Mouse (Mus musculus) midbrain, embryonic 14.5 days (tissue): Measurements from ENCODE around the gene Gpatch8. TPM values are rescaled to one million over a fixed set of nuclear protein-coding genes. Genes with fewer than 3 reads are reported as not detected.

Experiments
- ATAC-seq: fragments of 200-750 bp; cut with Nextera tagmentation; 2 replicates; pipeline ENCODE4 v1.8.0; 2017; ENCODE audit warnings: moderate number of reproducible peaks, moderate library complexity; ENCODE audit not compliant: low FRiP score, low TSS enrichment
- DNase-seq: peaks from one replicate; pipeline ENCODE4 v3.0.0-alpha.2; 2015
- H3K27ac ChIP-seq: fragments of 300-500 bp; sonication (generic); replicated peaks from 2 replicates; pipeline ENCODE4 v1.5.1; 2014; ENCODE audit warnings: mild to moderate bottlenecking, low read depth, low read length, moderate library complexity
- H3K27me3 ChIP-seq: fragments of 300-500 bp; sonication (generic); 2 replicates; pipeline ENCODE4 v1.6.1; 2014; ENCODE audit warnings: low read length, control low read depth, mixed read lengths; ENCODE audit not compliant: control insufficient read depth, insufficient read depth
- H3K36me3 ChIP-seq: fragments of 300-500 bp; sonication (generic); 2 replicates; pipeline ENCODE4 v1.6.1; 2014; ENCODE audit warnings: low read length, control low read depth; ENCODE audit not compliant: control insufficient read depth, insufficient read depth
- H3K4me1 ChIP-seq: fragments of 300-500 bp; sonication (generic); 2 replicates; pipeline ENCODE4 v1.6.1; 2014; ENCODE audit warnings: mild to moderate bottlenecking, antibody characterized with exemption, low read length, control low read depth; ENCODE audit not compliant: control insufficient read depth, insufficient read depth
- H3K4me2 ChIP-seq: fragments of 300-500 bp; sonication (generic); 2 replicates; pipeline ENCODE4 v1.6.1; 2014; ENCODE audit warnings: mild to moderate bottlenecking, low read length, moderate library complexity
- H3K4me3 ChIP-seq: fragments of 300-500 bp; sonication (generic); replicated peaks from 2 replicates; pipeline ENCODE4 v1.5.1; 2014; ENCODE audit warnings: low read depth, low read length
- H3K9ac ChIP-seq: fragments of 300-500 bp; sonication (generic); replicated peaks from 2 replicates; pipeline ENCODE4 v1.6.1; 2014; ENCODE audit warnings: mild to moderate bottlenecking, low read length, moderate library complexity
- H3K9me3 ChIP-seq: fragments of 300-500 bp; sonication (generic); 2 replicates; pipeline ENCODE4 v1.6.1; 2016; ENCODE audit warnings: low read length, control low read depth, mixed read lengths; ENCODE audit not compliant: control insufficient read depth
- WGBS: fragments of 180-500 bp; shearing (Covaris S2); extraction: QIAGEN DNeasy Blood & Tissue Kit; methylation state at CpG from one replicate; pipeline ENCODE4 v1.1.7; 2014; 5-methylcytosine and 5-hydroxymethylcytosine counted together
- polyA plus RNA-seq: library from polyadenylated mRNA; unstranded; fragments of >200 nt; fragmentation: Nextera tagmentation; extraction: Ambion mirVana; gene quantifications from 2 replicates; pipeline ENCODE4 v1.2.1, GENCODE M21; 2014

The Gpatch8 gene
- polyA plus RNA-seq, 1 experiment from 2014 or later: 58.4 TPM

DNA sequence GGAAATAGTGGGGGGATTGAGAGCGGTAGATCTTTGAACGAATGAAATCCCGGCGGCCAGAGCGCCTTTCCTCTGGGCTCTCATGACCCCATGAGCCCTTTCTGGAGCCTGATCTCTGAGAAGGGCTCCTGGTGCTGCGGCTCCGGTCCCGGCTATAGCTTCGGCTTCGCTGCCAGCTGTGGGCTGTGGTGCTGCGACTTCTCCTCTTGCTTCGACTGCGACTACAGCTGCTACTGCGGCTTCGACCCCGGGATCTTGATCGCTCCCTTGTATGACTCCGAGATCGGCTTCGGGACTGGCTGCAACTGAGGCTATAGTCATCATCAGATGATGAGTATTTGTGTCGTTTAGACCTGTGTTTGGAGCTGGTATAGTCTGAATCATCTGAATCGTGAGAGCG, 76.6 kb downstream of the Gpatch8 start:
- Histone ChIP-seq H3K4me2 (no peak overlapping the region), H3K36me3 (peaks cover 65% of the 10 kb centered on the region), H3K9me3 (no peaks in the 10 kb centered on the region), H3K27ac (no peak overlapping the region), H3K4me1 (no peaks in the 10 kb centered on the region), H3K4me3 (no peak overlapping the region), H3K9ac (no peak overlapping the region), H3K27me3 (no peaks in the 10 kb centered on the region)
- no peak for ATAC-seq
- 97% methylated on average over 23 of the region's 23 CpGs for WGBS
- no peak for DNase-seq

DNA sequence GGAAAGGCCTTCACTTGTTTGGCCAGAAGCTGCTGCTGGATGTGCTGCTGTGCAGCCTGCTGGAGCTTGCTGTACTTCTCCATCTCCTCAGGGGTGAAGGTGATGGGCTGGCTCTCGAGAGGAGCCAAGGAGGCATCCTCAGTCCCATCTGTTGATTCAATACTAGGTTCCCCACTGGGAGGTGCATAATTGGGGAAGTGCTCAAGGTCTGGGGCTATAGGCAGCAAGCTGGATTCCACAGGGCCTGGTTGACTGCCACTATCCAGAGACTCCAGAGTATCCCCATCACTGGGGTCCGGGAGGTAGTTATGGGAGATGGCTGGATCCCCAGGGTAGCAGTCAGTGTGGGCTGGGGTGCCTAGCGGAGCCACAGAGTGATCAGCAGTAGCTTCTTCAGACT, 77.5 kb downstream of the Gpatch8 start:
- no peaks in the 10 kb centered on the region for H3K9me3 ChIP-seq
- H3K9ac ChIP-seq: no peak overlapping the region
- ATAC-seq (no peak), DNase-seq (no peak)
- peaks cover 62% of the 10 kb centered on the region for H3K36me3 ChIP-seq
- H3K4me3 ChIP-seq: no peak overlapping the region
- WGBS: 84% methylated on average over 3 of the region's 3 CpGs
- H3K27ac ChIP-seq: no peak overlapping the region
- H3K4me1 ChIP-seq: no peaks in the 10 kb centered on the region
- no peak overlapping the region for H3K4me2 ChIP-seq
- no peaks in the 10 kb centered on the region for H3K27me3 ChIP-seq

DNA sequence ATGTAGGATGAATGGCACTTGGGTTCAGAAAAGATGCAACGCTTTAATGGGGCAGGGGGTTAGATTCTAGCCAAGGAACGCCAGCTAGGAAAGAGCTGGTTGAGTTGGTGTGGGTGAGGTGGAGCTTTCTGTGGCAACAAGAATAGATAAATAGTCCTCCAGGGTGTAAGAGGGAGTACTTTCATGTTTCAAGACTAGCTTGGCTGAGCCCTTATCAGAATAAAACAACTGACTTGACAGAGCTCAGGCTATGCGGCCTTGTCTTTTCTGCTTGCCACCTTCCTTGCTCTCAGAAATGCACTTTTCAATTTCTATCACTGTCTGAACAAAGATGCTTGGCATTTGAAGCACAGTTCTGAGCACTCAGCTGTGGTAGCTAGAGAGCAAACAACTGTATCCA, 81.2 kb downstream of the Gpatch8 start:
- Histone ChIP-seq H3K4me2 (no peak overlapping the region), H3K27me3 (no peaks in the 10 kb centered on the region), H3K36me3 (peaks cover 32% of the 10 kb centered on the region), H3K27ac (no peak overlapping the region), H3K4me1 (no peaks in the 10 kb centered on the region), H3K9ac (no peak overlapping the region), H3K4me3 (no peak overlapping the region), H3K9me3 (no peaks in the 10 kb centered on the region)
- 93% methylated on average over 3 of the region's 3 CpGs for WGBS
- ATAC-seq (no peak), DNase-seq (no peak)

DNA sequence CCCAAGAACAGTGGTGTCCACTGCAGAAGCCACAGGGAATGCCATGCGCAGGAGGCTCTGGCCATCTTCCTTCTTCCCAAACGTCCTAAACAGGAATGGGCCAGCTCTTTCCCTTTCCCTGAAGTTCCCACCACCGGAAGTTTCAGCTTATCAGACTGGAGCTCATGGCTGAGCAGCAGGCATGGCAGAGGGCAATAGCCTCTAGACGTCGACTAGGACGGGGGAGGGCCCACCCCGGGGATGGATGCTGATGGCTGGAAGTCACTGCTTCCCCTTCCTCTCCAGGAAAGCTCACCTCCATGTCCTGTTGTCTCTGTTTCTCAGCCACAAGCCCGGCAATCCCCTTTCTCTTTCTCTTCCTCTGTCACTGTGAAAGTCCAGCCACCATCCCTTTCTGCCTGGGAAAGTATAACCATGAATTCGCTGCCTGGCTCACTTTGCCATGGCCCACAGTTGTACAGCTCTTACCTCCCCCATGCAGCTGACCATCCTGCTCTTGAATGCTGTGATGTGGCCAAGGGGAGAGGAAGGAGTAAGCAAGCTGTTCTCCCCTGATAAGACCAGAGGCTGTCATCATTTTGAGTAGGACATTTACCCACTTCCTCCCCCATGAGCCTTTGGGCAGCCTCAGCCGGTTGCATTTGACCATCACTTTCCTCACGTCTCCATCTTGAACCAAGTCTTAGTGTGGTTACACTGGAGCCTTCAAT, 86.4 kb downstream of the Gpatch8 start, which contains the start of gene Itga2b:
Gene Itga2b (minus strand): TSS at position 475 of the 710 bp plus-strand sequence.
- ATAC-seq (no peak), DNase-seq (no peak)
- Histone ChIP-seq H3K9ac (no peak within 1 kb of the TSS), H3K4me3 (no peak within 1 kb of the TSS), H3K9me3 (no peaks in the 10 kb centered on the region), H3K27me3 (no peaks in the 10 kb centered on the region), H3K36me3 (no peaks in the 10 kb centered on the region), H3K27ac (no peak within 1 kb of the TSS), H3K4me2 (no peak within 1 kb of the TSS), H3K4me1 (peaks cover 8% of the 10 kb centered on the region)
- whole genome bisulfite sequencing: 75% methylated on average over 11 of the region's 11 CpGs

DNA sequence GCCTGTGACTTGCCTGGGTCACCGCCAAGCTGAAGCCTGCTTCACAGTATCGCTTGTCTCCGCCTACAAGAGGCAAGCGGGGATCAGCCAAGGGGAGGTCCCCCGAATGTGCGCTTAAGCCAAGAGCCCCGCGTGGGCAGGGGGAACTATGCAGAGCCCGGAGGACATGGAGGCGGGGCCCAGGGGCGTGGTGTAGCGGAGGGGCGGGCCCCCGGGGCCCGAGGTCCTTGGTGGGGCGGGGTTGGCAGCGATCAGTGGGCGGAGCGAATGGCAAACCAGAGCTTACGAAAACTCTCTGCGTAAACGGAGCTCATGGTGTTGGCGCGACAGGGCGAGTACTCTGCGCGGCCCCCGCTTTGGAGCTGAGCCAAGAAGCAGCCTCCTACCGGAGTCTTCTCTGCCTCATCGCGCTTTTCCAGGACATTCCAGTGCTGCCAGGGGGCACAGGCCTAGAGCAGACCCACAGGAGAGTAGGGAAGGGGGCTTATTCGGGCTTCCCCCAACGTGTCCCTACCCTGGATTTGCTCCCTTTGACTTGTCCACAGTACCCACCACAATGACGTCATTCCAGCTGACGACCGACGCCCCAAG, 89.1 kb downstream of the Gpatch8 start:
- H3K27ac ChIP-seq: no peak overlapping the region; the same call in 1 of the 2 replicates
- H3K36me3 ChIP-seq: no peaks in the 10 kb centered on the region
- H3K9ac ChIP-seq: peak overlapping the region; percentile 52
- whole genome bisulfite sequencing: under 1% methylated on average over 37 of the region's 37 CpGs
- H3K27me3 ChIP-seq: no peaks in the 10 kb centered on the region
- ATAC-seq: peak; percentile 85
- DNase-seq: peak; percentile 90
- peak overlapping the region; percentile 73 for H3K4me2 ChIP-seq
- peaks cover 8% of the 10 kb centered on the region for H3K4me1 ChIP-seq
- peak overlapping the region; percentile 39 for H3K4me3 ChIP-seq
- no peaks in the 10 kb centered on the region for H3K9me3 ChIP-seq

DNA sequence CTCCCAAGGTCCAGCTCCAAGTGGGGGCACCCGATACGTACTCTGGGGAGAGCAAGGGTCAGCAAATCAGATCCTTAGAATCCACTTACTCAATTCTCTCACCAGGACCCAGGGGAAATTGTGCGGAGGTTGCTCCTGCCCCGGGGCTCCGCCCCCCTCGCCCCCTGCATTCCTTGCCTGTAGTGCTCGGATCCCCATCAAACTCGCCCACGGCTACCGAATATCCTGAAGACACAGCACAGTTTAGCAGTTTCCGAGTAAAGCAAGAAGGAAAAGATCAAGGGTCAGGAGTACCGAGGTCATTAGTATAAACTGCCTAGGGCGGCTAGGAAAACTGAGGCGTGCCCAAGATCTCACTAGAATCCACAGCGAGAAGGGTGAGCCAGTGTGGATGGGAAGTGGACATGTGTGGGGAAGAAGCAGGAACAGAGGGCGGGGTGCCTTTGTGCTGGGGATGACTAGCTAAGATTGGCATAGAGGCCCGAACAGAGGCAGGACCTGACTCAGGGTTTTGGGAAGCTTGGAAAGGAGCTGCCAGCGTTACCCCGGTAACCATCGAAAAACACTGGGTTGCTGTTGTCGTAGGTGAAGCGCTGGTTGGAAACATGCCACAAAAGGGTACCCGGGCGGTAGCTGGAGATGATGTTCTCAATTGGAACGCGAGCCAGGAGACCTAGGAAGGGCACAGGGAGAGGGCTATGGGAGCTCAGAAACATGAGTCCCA, 90.3 kb downstream of the Gpatch8 start:
- no peak for ATAC-seq

DNA sequence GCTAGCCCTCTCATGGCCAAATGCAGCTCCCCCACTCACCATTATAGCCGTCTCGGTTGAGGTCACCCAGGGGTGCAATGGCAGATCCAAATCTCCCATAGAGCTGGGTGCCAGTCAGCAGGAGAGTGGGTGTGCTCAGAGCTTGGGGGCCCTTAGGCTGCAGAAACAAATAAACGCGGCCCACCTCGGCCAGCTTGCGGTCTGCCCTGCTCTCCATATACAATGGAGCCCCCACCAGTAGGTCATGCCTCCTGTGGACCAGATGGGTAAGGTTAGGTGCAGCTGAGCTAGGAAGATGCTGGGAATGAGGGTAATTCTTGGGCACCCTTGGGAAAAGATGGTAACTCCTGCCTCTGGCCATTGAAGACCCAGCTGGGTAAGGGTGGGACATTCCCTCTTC, 91.3 kb downstream of the Gpatch8 start:
- no peaks in the 10 kb centered on the region for H3K27me3 ChIP-seq
- no peak overlapping the region for H3K27ac ChIP-seq
- no peak overlapping the region for H3K9ac ChIP-seq
- WGBS: 94% methylated on average over 6 of the region's 6 CpGs
- H3K4me2 ChIP-seq: no peak overlapping the region
- no peaks in the 10 kb centered on the region for H3K36me3 ChIP-seq
- no peak overlapping the region for H3K4me3 ChIP-seq
- H3K4me1 ChIP-seq: peaks cover 8% of the 10 kb centered on the region
- H3K9me3 ChIP-seq: no peaks in the 10 kb centered on the region
- ATAC-seq (no peak), DNase-seq (no peak)

More for the DNA sequence above, 90.3 kb downstream of the Gpatch8 start:
- no peak overlapping the region for H3K9ac ChIP-seq
- no peaks in the 10 kb centered on the region for H3K9me3 ChIP-seq
- 0 out of 2 replicates have a peak overlapping the region, but pooled peaks have one; percentile 73 for H3K4me2 ChIP-seq
- no peak overlapping the region for H3K4me3 ChIP-seq
- peak; percentile 78 for DNase-seq
- WGBS: 8% methylated on average over 26 of the region's 26 CpGs
- no peak overlapping the region for H3K27ac ChIP-seq
- H3K27me3 ChIP-seq: no peaks in the 10 kb centered on the region
- peaks cover 8% of the 10 kb centered on the region for H3K4me1 ChIP-seq
- H3K36me3 ChIP-seq: no peaks in the 10 kb centered on the region

DNA sequence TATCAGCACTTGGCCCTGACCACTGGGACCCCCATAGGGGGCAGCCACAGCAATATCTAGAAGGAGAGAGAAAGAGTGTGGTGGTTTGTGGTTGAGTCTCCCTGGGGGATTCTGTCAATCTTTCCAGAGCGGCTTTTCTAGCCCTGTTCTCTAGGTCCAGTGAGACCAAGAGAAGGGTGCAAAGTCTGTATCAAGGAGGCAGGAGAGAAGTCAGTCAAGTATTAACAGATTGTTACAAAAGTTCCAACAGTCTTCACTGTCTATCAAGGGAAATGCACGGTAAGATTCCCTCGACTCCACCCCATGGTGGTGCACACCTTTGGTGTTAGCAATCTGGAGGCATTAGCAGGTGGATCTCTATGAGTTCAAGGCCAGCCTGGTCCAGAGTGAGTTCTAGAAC, 94.4 kb downstream of the Gpatch8 start:
- ATAC-seq (no peak), DNase-seq (no peak)
- Histone ChIP-seq H3K27ac (no peak overlapping the region), H3K4me2 (no peak overlapping the region), H3K4me3 (no peak overlapping the region), H3K9me3 (no peaks in the 10 kb centered on the region), H3K27me3 (peaks cover 7% of the 10 kb centered on the region; the same call in 1 of the 2 replicates), H3K9ac (no peak overlapping the region), H3K36me3 (no peaks in the 10 kb centered on the region), H3K4me1 (no peaks in the 10 kb centered on the region)
- 90% methylated on average over 3 of the region's 3 CpGs for WGBS
